Mouse (Mus musculus): ENCODE data around the gene Pls1. TPM values are rescaled to one million over a fixed set of nuclear protein-coding genes. Genes with fewer than 3 reads are reported as not detected.

Pls1 gene
- total and polyA plus RNA-seq, 2 experiments from 2014 or later, result 0.77 to 2.9 TPM

- H3K27ac ChIP-seq (ENCODE audit: low read depth, low read length), result peak within 1 kb of the TSS; percentile 55
- no peaks in the 10 kb centered on the region for H3K4me1 ChIP-seq (ENCODE audit: insufficient read depth, low read length)
- H3K36me3 ChIP-seq (ENCODE audit: insufficient read depth, low read length), result no peaks in the 10 kb centered on the region
- ATAC-seq (ENCODE audit: low FRiP score) (peak; percentile 96), DNase-seq (ENCODE audit: low spot score) (peak; percentile 90)
- under 1% methylated on average over 36 of the region's 56 CpGs for WGBS
- H3K27me3 ChIP-seq (ENCODE audit: insufficient read depth, low read length), result no peaks in the 10 kb centered on the region
- 0 out of 2 replicates have a peak, but pooled peaks have one; percentile 5 for TF ChIP-seq CTCF (IDR thresholded peaks at IDR 0.05)
- H3K9me3 ChIP-seq (ENCODE audit: low read length), result no peaks in the 10 kb centered on the region
- peak within 1 kb of the TSS; percentile 99 for H3K4me3 ChIP-seq (ENCODE audit: low read depth, low read length)
- peak within 1 kb of the TSS; percentile 88 for H3K4me2 ChIP-seq (ENCODE audit: low read depth, low read length, poor library complexity, severe bottlenecking)
- peak within 1 kb of the TSS; percentile 97 for H3K9ac ChIP-seq (replicated peaks; ENCODE audit: low read length, poor library complexity, severe bottlenecking)
Measured at GRCm38 (mm10) chr9:95750037-95750511, 95.0 kb downstream of the Pls1 start, which contains the start of gene Trpc1. Trpc1 (minus strand) TSS chr9:95750375.

GRCm38 (mm10) chr9:95749461-95749928 lies 95.6 kb downstream of the Pls1 start:
- WGBS, result 1% methylated on average over 27 of the region's 34 CpGs
- Histone ChIP-seq H3K36me3 (ENCODE audit: insufficient read depth, low read length) (no peaks in the 10 kb centered on the region), H3K4me2 (ENCODE audit: low read depth, low read length, poor library complexity, severe bottlenecking) (peak overlapping the region; percentile 88)

GRCm38 (mm10) chr9:95747298-95747697 lies 97.8 kb downstream of the Pls1 start:
- TF ChIP-seq CTCF (IDR thresholded peaks at IDR 0.05), result no peak
- Histone ChIP-seq H3K4me3 (ENCODE audit: low read depth, low read length) (no peak overlapping the region), H3K36me3 (ENCODE audit: insufficient read depth, low read length) (no peaks in the 10 kb centered on the region), H3K4me2 (ENCODE audit: low read depth, low read length, poor library complexity, severe bottlenecking) (no peak overlapping the region), H3K9me3 (ENCODE audit: low read length) (no peaks in the 10 kb centered on the region), H3K27me3 (ENCODE audit: insufficient read depth, low read length) (no peaks in the 10 kb centered on the region), H3K4me1 (ENCODE audit: insufficient read depth, low read length) (no peaks in the 10 kb centered on the region), H3K9ac (replicated peaks; ENCODE audit: low read length, poor library complexity, severe bottlenecking) (no peak overlapping the region), H3K27ac (ENCODE audit: low read depth, low read length) (no peak overlapping the region)
- DNase-seq (ENCODE audit: low spot score), result no peak
- WGBS, result 95% methylated on average over 5 of the region's 5 CpGs
- no peak for ATAC-seq (ENCODE audit: low FRiP score)

More at GRCm38 (mm10) chr9:95749461-95749928, 95.6 kb downstream of the Pls1 start:
- Histone ChIP-seq H3K27me3 (ENCODE audit: insufficient read depth, low read length) (no peaks in the 10 kb centered on the region), H3K27ac (ENCODE audit: low read depth, low read length) (peak overlapping the region; percentile 55; the same call in 1 of the 2 replicates), H3K9ac (replicated peaks; ENCODE audit: low read length, poor library complexity, severe bottlenecking) (peak overlapping the region; percentile 97), H3K4me1 (ENCODE audit: insufficient read depth, low read length) (no peaks in the 10 kb centered on the region), H3K9me3 (ENCODE audit: low read length) (no peaks in the 10 kb centered on the region), H3K4me3 (ENCODE audit: low read depth, low read length) (peak overlapping the region; percentile 99)
- DNase-seq (ENCODE audit: low spot score) (no peak), ATAC-seq (ENCODE audit: low FRiP score) (peak; percentile 80)
- no peak for TF ChIP-seq CTCF (IDR thresholded peaks at IDR 0.05)

DNA sequence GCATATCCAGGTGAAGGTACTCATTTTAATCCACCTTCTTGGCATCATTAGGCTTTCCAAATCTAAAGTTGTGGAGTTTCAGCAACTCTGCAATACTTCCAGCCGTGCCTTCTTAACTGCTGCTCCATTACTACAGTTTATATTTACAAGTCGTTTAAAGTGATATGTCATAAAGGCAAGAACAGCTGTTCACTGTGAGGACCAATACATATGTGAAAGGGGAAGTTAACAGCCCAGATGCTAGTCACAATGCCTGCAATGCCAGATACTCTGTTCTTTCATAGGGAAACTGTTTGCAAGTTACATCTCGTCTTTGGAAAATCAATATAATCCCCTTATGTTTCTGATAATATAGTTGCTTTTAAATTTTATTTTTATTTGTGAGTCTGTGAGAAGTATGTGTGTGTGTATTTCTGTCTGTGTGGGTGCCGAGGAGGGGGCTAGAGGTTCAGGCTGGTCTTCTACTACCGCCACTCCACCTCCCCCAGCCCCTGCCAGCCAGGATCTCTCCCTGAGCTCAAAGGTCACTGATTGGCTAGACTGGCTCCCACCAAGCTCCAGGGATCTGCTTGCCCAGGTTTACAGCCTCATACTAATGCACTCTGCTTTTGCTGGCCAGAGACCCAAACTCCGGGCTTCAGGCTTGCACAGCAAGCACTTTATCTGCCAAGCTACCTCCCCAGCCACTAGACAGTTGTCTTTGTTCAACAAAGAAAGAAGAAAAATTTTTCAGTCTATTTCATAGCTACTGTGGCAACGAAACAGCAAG lies 100.1 kb downstream of the Pls1 start:
- H3K9me3 ChIP-seq (ENCODE audit: low read length), result no peaks in the 10 kb centered on the region
- 73% methylated on average over 7 of the region's 7 CpGs for WGBS
- H3K27ac ChIP-seq (ENCODE audit: low read depth, low read length), result no peak overlapping the region
- DNase-seq (ENCODE audit: low spot score), result peak; percentile 26
- H3K4me2 ChIP-seq (ENCODE audit: low read depth, low read length, poor library complexity, severe bottlenecking), result no peak overlapping the region
- TF ChIP-seq CTCF (IDR thresholded peaks at IDR 0.05), result no peak
- ATAC-seq (ENCODE audit: low FRiP score), result no peak
- no peaks in the 10 kb centered on the region for H3K4me1 ChIP-seq (ENCODE audit: insufficient read depth, low read length)
- no peak overlapping the region for H3K9ac ChIP-seq (replicated peaks; ENCODE audit: low read length, poor library complexity, severe bottlenecking)
- H3K4me3 ChIP-seq (ENCODE audit: low read depth, low read length), result no peak overlapping the region
- H3K36me3 ChIP-seq (ENCODE audit: insufficient read depth, low read length), result no peaks in the 10 kb centered on the region
- H3K27me3 ChIP-seq (ENCODE audit: insufficient read depth, low read length), result no peaks in the 10 kb centered on the region

DNA sequence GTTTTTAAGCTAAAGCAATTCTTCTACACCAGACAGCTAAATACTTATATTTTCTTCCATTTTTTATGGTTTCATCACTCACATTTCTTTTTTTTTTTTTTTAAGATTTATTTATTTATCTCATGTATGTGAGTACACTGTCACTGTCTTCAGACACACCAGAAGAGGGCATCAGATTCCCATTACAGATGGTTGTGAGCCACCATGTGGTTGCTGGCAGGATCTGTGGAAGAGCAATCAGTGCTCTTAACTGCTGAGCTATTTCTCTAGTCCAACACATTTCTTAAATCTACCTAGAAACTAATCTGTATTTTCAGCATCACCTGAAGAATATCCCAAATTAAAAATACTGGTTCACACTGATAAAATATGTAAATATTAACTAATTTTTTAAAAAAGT lies 108.9 kb downstream of the Pls1 start:
- Histone ChIP-seq H3K27ac (ENCODE audit: low read depth, low read length) (no peak overlapping the region), H3K27me3 (ENCODE audit: insufficient read depth, low read length) (no peaks in the 10 kb centered on the region), H3K4me3 (ENCODE audit: low read depth, low read length) (no peak overlapping the region), H3K9me3 (ENCODE audit: low read length) (no peaks in the 10 kb centered on the region), H3K4me1 (ENCODE audit: insufficient read depth, low read length) (no peaks in the 10 kb centered on the region), H3K36me3 (ENCODE audit: insufficient read depth, low read length) (peaks cover 4% of the 10 kb centered on the region; the same call in 1 of the 2 replicates), H3K4me2 (ENCODE audit: low read depth, low read length, poor library complexity, severe bottlenecking) (no peak overlapping the region), H3K9ac (replicated peaks; ENCODE audit: low read length, poor library complexity, severe bottlenecking) (no peak overlapping the region)
- TF ChIP-seq CTCF (IDR thresholded peaks at IDR 0.05), result peak; percentile 59
- ATAC-seq (ENCODE audit: low FRiP score) (no peak), DNase-seq (ENCODE audit: low spot score) (no peak)

DNA sequence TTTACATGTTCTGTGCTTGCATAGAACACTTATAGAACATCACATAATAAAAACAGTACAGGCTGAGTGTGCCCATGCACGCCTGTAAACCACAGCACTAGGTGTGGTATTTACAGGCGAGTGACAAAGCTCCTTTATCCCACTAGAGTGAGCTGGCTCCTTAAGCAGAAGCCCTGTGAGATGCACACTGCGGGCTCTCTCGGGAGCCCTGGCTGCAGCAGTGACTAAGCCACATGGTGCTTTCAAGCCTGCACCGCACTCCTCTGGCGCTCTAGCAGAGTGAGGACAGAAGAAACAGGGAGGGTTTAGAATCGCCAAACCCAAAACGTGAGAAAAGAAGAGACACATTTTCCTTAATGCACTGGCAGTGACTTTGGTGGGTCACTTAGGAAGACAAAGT lies 132.5 kb downstream of the Pls1 start:
- Histone ChIP-seq H3K27me3 (ENCODE audit: insufficient read depth, low read length) (no peaks in the 10 kb centered on the region), H3K4me2 (ENCODE audit: low read depth, low read length, poor library complexity, severe bottlenecking) (no peak overlapping the region), H3K9me3 (ENCODE audit: low read length) (no peaks in the 10 kb centered on the region), H3K36me3 (ENCODE audit: insufficient read depth, low read length) (peaks cover 19% of the 10 kb centered on the region), H3K4me1 (ENCODE audit: insufficient read depth, low read length) (no peaks in the 10 kb centered on the region), H3K4me3 (ENCODE audit: low read depth, low read length) (no peak overlapping the region), H3K27ac (ENCODE audit: low read depth, low read length) (no peak overlapping the region), H3K9ac (replicated peaks; ENCODE audit: low read length, poor library complexity, severe bottlenecking) (no peak overlapping the region)
- no peak for ATAC-seq (ENCODE audit: low FRiP score)
- TF ChIP-seq CTCF (IDR thresholded peaks at IDR 0.05), result no peak
- peak; percentile 15 for DNase-seq (ENCODE audit: low spot score)
- 30% methylated on average over 8 of the region's 8 CpGs for whole genome bisulfite sequencing
